Mouse (Mus musculus): Measurements from ENCODE around the gene Ccdc88a.

GRCm38 (mm10) chr11:29544225-29544945 lies 170.9 kb downstream of the Ccdc88a start:
- no peak for TF ChIP-seq POLR2A (IDR thresholded peaks at IDR 0.05; ENCODE audit: control insufficient read depth, low read depth, low read length)
- TF ChIP-seq CTCF (IDR thresholded peaks at IDR 0.05; ENCODE audit: control insufficient read depth, insufficient read depth, insufficient replicate concordance, low read depth, low read length), result no peak
